Mouse (Mus musculus) liver, embryonic 16.5 days (tissue): ENCODE data around the gene Ppcs. TPM values are rescaled to one million over a fixed set of nuclear protein-coding genes. Genes with fewer than 3 reads are reported as not detected.

Source experiments
- ATAC-seq: fragments of 200-750 bp; cut with Nextera tagmentation; 2 replicates; pipeline ENCODE4 v1.8.0; 2017; ENCODE audit warnings: low read depth, mild to moderate bottlenecking, moderate number of reproducible peaks, moderate library complexity
- H3K27ac ChIP-seq: fragments of 300-500 bp; sonication (generic); 2 replicates; pipeline ENCODE4 v1.5.1; 2014; ENCODE audit warnings: mild to moderate bottlenecking, low read length
- H3K27me3 ChIP-seq: fragments of 300-500 bp; sonication (generic); 2 replicates; pipeline ENCODE4 v1.6.1; 2014; ENCODE audit warnings: low read depth, low read length, mixed read lengths; ENCODE audit not compliant: control insufficient read depth, insufficient read depth
- H3K36me3 ChIP-seq: fragments of 300-500 bp; sonication (generic); 2 replicates; pipeline ENCODE4 v1.6.1; 2014; ENCODE audit warnings: mild to moderate bottlenecking; ENCODE audit not compliant: control insufficient read depth, insufficient read depth
- H3K4me1 ChIP-seq: fragments of 300-500 bp; sonication (generic); 2 replicates; pipeline ENCODE4 v1.6.1; 2014; ENCODE audit warnings: low read depth, low read length, mixed read lengths; ENCODE audit not compliant: control insufficient read depth
- H3K4me2 ChIP-seq: fragments of 300-500 bp; sonication (generic); 2 replicates; pipeline ENCODE4 v1.6.1; 2014; ENCODE audit warnings: low read depth, low read length, mixed read lengths
- H3K4me3 ChIP-seq: fragments of 300-500 bp; sonication (generic); 2 replicates; pipeline ENCODE4 v1.5.1; 2014; ENCODE audit warnings: low read depth, mild to moderate bottlenecking, low read length
- H3K9ac ChIP-seq: fragments of 300-500 bp; sonication (generic); 2 replicates; pipeline ENCODE4 v1.6.1; 2014; ENCODE audit warnings: low read depth, low read length
- H3K9me3 ChIP-seq: fragments of 300-500 bp; sonication (generic); replicated peaks from 2 replicates; pipeline ENCODE4 v1.6.1; 2016; ENCODE audit warnings: low read length; ENCODE audit not compliant: control insufficient read depth
- WGBS: fragments of 180-500 bp; shearing (Covaris S2); extraction: QIAGEN DNeasy Blood & Tissue Kit; methylation state at CpG from one replicate; pipeline ENCODE4 v1.1.7; 2014; ENCODE audit not compliant: insufficient replicate concordance; 5-methylcytosine and 5-hydroxymethylcytosine counted together
- polyA plus RNA-seq: library from polyadenylated mRNA; unstranded; fragments of >200 nt; fragmentation: Nextera tagmentation; extraction: Ambion mirVana; gene quantifications from 2 replicates; pipeline ENCODE4 v1.2.1, GENCODE M21; 2015

The Ppcs gene
- polyA plus RNA-seq, result 12.9 and 13.3 TPM in 2 replicates

- WGBS, result under 1% methylated on average over 51 of the region's 52 CpGs
- peaks cover 45% of the 10 kb centered on the region for H3K4me1 ChIP-seq
- peak within 1 kb of the TSS; percentile 70 for H3K4me3 ChIP-seq
- peak within 1 kb of the TSS; percentile 90 for H3K4me2 ChIP-seq
- H3K9me3 ChIP-seq, result no peaks in the 10 kb centered on the region
- no peaks in the 10 kb centered on the region for H3K36me3 ChIP-seq
- peak within 1 kb of the TSS; percentile 81 for H3K9ac ChIP-seq
- ATAC-seq, result peak; percentile 91
- no peaks in the 10 kb centered on the region for H3K27me3 ChIP-seq
- H3K27ac ChIP-seq, result peak within 1 kb of the TSS; percentile 89
These were observed at the start of gene Ppcs, which contains the start of gene Zmynd12 for GRCm38 (mm10) chr4:119422294-119422964. TSS of gene Ppcs (minus strand) at chr4:119422420. TSS of gene Zmynd12 (plus strand) at chr4:119422814.

- H3K27ac ChIP-seq, result no peak overlapping the region
- H3K4me1 ChIP-seq, result no peaks in the 10 kb centered on the region
- no peak overlapping the region for H3K4me2 ChIP-seq
- WGBS, result 49% methylated on average over 16 of the region's 16 CpGs
- H3K4me3 ChIP-seq, result no peak overlapping the region
- H3K9me3 ChIP-seq, result no peaks in the 10 kb centered on the region
- H3K27me3 ChIP-seq, result no peaks in the 10 kb centered on the region
- ATAC-seq, result no peak
- H3K36me3 ChIP-seq, result no peaks in the 10 kb centered on the region
- no peak overlapping the region for H3K9ac ChIP-seq
These were observed 45.6 kb upstream of the Ppcs start for GRCm38 (mm10) chr4:119467720-119468380.

GRCm38 (mm10) chr4:119465841-119466240, 43.6 kb upstream of the Ppcs start:
- H3K4me2 ChIP-seq, result no peak overlapping the region
- no peaks in the 10 kb centered on the region for H3K36me3 ChIP-seq
- ATAC-seq, result no peak
- H3K4me1 ChIP-seq, result no peaks in the 10 kb centered on the region
- WGBS, result 71% methylated on average over 5 of the region's 5 CpGs
- H3K27ac ChIP-seq, result no peak overlapping the region
- H3K27me3 ChIP-seq, result no peaks in the 10 kb centered on the region
- no peak overlapping the region for H3K4me3 ChIP-seq
- no peaks in the 10 kb centered on the region for H3K9me3 ChIP-seq
- no peak overlapping the region for H3K9ac ChIP-seq

- Histone ChIP-seq H3K9ac (no peak overlapping the region), H3K27ac (no peak overlapping the region), H3K4me1 (no peaks in the 10 kb centered on the region), H3K4me2 (no peak overlapping the region), H3K36me3 (no peaks in the 10 kb centered on the region), H3K27me3 (no peaks in the 10 kb centered on the region), H3K9me3 (no peaks in the 10 kb centered on the region), H3K4me3 (no peak overlapping the region)
- 44% methylated on average over 13 of the region's 13 CpGs for WGBS
- ATAC-seq, result no peak
These were observed 41.7 kb upstream of the Ppcs start for GRCm38 (mm10) chr4:119463756-119464419.

- 40% methylated on average over 11 of the region's 11 CpGs for WGBS
- no peaks in the 10 kb centered on the region for H3K4me1 ChIP-seq
- ATAC-seq, result no peak
These were observed 40.9 kb upstream of the Ppcs start for GRCm38 (mm10) chr4:119462858-119463755.

DNA sequence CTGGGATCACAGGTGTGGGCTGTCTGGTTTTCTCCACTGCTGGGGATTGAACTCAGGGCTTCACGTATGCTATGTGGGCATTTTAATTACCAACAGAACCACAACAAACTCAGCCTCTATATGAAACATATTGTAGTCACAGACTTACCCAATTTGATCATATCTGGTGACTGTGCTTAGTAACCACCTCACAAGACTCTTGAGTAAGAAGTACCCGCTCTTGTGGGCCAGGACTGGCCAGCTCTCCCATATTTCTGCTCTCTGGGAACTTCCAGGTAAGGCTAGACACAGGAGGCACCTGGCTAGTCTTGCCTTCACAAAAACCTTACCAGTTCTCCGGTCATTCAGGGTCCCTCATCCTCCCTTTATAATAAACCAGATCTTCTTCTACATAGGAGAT, 40.2 kb upstream of the Ppcs start:
- no peak overlapping the region for H3K4me2 ChIP-seq
- H3K4me1 ChIP-seq, result no peaks in the 10 kb centered on the region
- H3K9me3 ChIP-seq, result no peaks in the 10 kb centered on the region
- no peak overlapping the region for H3K4me3 ChIP-seq
- no peaks in the 10 kb centered on the region for H3K36me3 ChIP-seq
- H3K27me3 ChIP-seq, result no peaks in the 10 kb centered on the region
- WGBS, result 57% methylated on average over 3 of the region's 3 CpGs
- H3K27ac ChIP-seq, result no peak overlapping the region
- ATAC-seq, result no peak
- H3K9ac ChIP-seq, result no peak overlapping the region

More at GRCm38 (mm10) chr4:119462858-119463755, 40.9 kb upstream of the Ppcs start:
- Histone ChIP-seq H3K9ac (no peak overlapping the region), H3K27ac (no peak overlapping the region), H3K27me3 (no peaks in the 10 kb centered on the region), H3K36me3 (no peaks in the 10 kb centered on the region), H3K4me2 (no peak overlapping the region), H3K9me3 (no peaks in the 10 kb centered on the region), H3K4me3 (no peak overlapping the region)

DNA sequence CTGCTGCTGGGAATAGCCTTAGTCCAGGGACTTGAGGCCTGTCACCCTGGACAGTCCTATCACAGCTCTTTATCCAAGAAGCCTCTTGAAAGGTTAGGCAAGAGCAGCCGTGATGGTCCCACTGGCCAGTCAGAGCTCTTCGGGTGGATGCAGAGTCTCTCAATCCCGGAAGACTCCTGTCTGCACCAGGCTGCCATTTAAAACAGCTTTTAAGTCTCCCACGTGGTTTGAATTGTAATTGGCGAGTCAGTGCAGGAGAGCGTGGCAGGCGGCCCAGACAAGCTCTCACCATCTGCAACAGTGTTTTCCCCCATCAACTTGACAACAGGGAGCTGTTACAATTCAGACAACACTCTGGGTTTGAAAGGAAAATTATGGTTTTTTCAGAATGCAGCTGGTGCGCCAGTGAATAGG, 38.5 kb upstream of the Ppcs start:
- ATAC-seq, result no peak
- H3K9me3 ChIP-seq, result no peaks in the 10 kb centered on the region
- H3K4me2 ChIP-seq, result no peak overlapping the region
- no peak overlapping the region for H3K4me3 ChIP-seq
- H3K9ac ChIP-seq, result no peak overlapping the region
- 59% methylated on average over 8 of the region's 8 CpGs for WGBS
- no peaks in the 10 kb centered on the region for H3K27me3 ChIP-seq
- no peaks in the 10 kb centered on the region for H3K36me3 ChIP-seq
- H3K4me1 ChIP-seq, result no peaks in the 10 kb centered on the region
- H3K27ac ChIP-seq, result no peak overlapping the region

DNA sequence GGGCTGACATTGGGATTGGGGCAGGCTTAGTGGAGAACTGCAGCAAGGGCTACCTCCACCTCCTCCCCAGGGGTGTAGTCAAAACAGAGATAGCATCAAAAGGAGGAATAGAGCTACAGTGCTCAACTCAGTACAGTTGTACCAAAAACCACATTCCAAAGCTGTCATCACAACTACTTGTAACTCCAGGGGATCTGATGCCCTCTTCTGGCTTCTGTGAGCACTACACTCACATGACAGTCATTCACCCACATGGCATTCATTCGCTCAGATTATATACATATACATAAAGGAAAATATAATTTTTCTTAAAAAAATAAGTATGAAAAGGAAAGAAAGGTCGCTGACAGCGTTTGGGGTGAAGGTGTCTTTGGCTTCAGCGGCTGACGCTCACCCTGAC, 38.1 kb upstream of the Ppcs start:
- H3K27ac ChIP-seq, result no peak overlapping the region
- no peaks in the 10 kb centered on the region for H3K4me1 ChIP-seq
- H3K4me3 ChIP-seq, result no peak overlapping the region
- WGBS, result 60% methylated on average over 5 of the region's 5 CpGs
- no peaks in the 10 kb centered on the region for H3K27me3 ChIP-seq
- no peak overlapping the region for H3K4me2 ChIP-seq
- H3K9ac ChIP-seq, result no peak overlapping the region
- ATAC-seq, result no peak
- H3K9me3 ChIP-seq, result no peaks in the 10 kb centered on the region
- H3K36me3 ChIP-seq, result no peaks in the 10 kb centered on the region
